8 mouse cellular contexts compared by ENCODE assay signal in genomic region chr1:93668791-93669548, GRCm38 (mm10). TPM values are rescaled to one million over a fixed set of nuclear protein-coding genes. Genes with fewer than 3 reads are reported as not detected.
DNase-seq lines count a peak whose midpoint lies in the region; ATAC-seq and TF ChIP-seq lines count a peak whose summit lies in the region.

No protein-coding gene starts in this region.

- peak overlapping the region; percentile 34 for H3K4me3 ChIP-seq in intestine, postnatal 0 days (ENCODE audit: low read depth, low read length)
- H3K4me3 ChIP-seq in midbrain, postnatal 0 days (ENCODE audit: low read depth, low read length) = peak overlapping the region; percentile 35

- peak overlapping the region; percentile 48 for H3K9ac ChIP-seq in intestine, postnatal 0 days (ENCODE audit: low read depth, low read length)
- H3K9ac ChIP-seq in midbrain, postnatal 0 days (replicated peaks; ENCODE audit: low read length, poor library complexity, severe bottlenecking) = peak overlapping the region; percentile 39; the same call in 1 of the 2 replicates

- peaks cover 16% of the 10 kb centered on the region for H3K4me1 ChIP-seq in intestine, postnatal 0 days (replicated peaks; ENCODE audit: control insufficient read depth, insufficient read depth, low read length)
- no peaks in the 10 kb centered on the region for H3K4me1 ChIP-seq in midbrain, postnatal 0 days (ENCODE audit: insufficient read depth, low read length)

- H3K27ac ChIP-seq in intestine, postnatal 0 days (ENCODE audit: low read depth, low read length) = peak overlapping the region; percentile 71; the same call in 1 of the 2 replicates
- H3K27ac ChIP-seq in midbrain, postnatal 0 days (ENCODE audit: low read depth, low read length) = peak overlapping the region; percentile 48; the same call in 1 of the 2 replicates

- no peaks in the 10 kb centered on the region for H3K27me3 ChIP-seq in intestine, postnatal 0 days (replicated peaks; ENCODE audit: control insufficient read depth, insufficient read depth, low read length)
- no peaks in the 10 kb centered on the region for H3K27me3 ChIP-seq in midbrain, postnatal 0 days (ENCODE audit: insufficient read depth, low read length)

- peak; percentile 66 for DNase-seq in layer of hippocampus, adult 11-12 months (ENCODE audit: low spot score)
- DNase-seq in layer of hippocampus, adult 8-10 months (ENCODE audit: low spot score in 2 of 2) = no peak
- DNase-seq in embryo, embryonic 9.5 days (ENCODE audit: extremely low spot score) = peak; percentile 83
- DNase-seq in heart, adult 11 months = peak; percentile 99
- DNase-seq in liver = peak; percentile 78
- peak; percentile 81 for DNase-seq in midbrain, postnatal 0 days (ENCODE audit: low spot score)
- DNase-seq in spleen, postnatal 10 days (ENCODE audit: low spot score in 2 of 2) = peak; percentile 31 to 78

- peak; percentile 83 for ATAC-seq in intestine, postnatal 0 days
- ATAC-seq in midbrain, postnatal 0 days (ENCODE audit: low FRiP score) = peak; percentile 88

- 10% methylated on average over 17 of the region's 17 CpGs for WGBS in intestine, postnatal 0 days
- 10% methylated on average over 17 of the region's 17 CpGs for WGBS in midbrain, postnatal 0 days

- no peaks in the 10 kb centered on the region for H3K36me3 ChIP-seq in intestine, postnatal 0 days (ENCODE audit: control insufficient read depth, insufficient read depth)
- no peaks in the 10 kb centered on the region for H3K36me3 ChIP-seq in midbrain, postnatal 0 days (ENCODE audit: insufficient read depth, low read length)

- no peaks in the 10 kb centered on the region for H3K9me3 ChIP-seq in intestine, postnatal 0 days (ENCODE audit: control insufficient read depth)
- no peaks in the 10 kb centered on the region for H3K9me3 ChIP-seq in midbrain, postnatal 0 days (ENCODE audit: low read length)

- H3K4me2 ChIP-seq in intestine, postnatal 0 days (replicated peaks; ENCODE audit: low read depth) = peak overlapping the region; percentile 76
- H3K4me2 ChIP-seq in midbrain, postnatal 0 days (ENCODE audit: low read depth, low read length, poor library complexity, severe bottlenecking) = peak overlapping the region; percentile 55

- peak; percentile 94 for TF ChIP-seq CTCF in intestine, postnatal 0 days (IDR thresholded peaks at IDR 0.05; ENCODE audit: low read depth)
- TF ChIP-seq CTCF in midbrain, postnatal 0 days (IDR thresholded peaks at IDR 0.05) = peak; percentile 76

RNA-seq across cellular contexts. Expression of gene Stk25, which starts 10.5 kb away (rescaled TPM):
- 100 to 1,000 TPM; 378 to 407 (median 393) TPM for total RNA-seq in layer of hippocampus, adult 8-10 months (2022)
- 116 and 121 TPM in 2 replicates for polyA plus RNA-seq in intestine, postnatal 0 days (2015; fragmentation: Nextera tagmentation; extraction: Ambion mirVana)
- total RNA-seq in midbrain, postnatal 0 days (2014; rRNA removed) = 301 and 335 TPM in 2 replicates
- 362 and 412 TPM in 2 replicates for polyA plus RNA-seq in midbrain, postnatal 0 days (2015; fragmentation: Nextera tagmentation; extraction: Ambion mirVana)

RNA-seq across cellular contexts. Expression of gene Bok, which starts 16.5 kb away (rescaled TPM):
- total RNA-seq in layer of hippocampus, adult 8-10 months (2022) = 10 to 100 TPM; 52.3 to 55.7 (median 52.8) TPM
- polyA plus RNA-seq in intestine, postnatal 0 days (2015; fragmentation: Nextera tagmentation; extraction: Ambion mirVana) = 54.4 and 57.2 TPM in 2 replicates
- 99.4 and 108 TPM in 2 replicates for total RNA-seq in midbrain, postnatal 0 days (2014; rRNA removed)
- 95.4 and 96.6 TPM in 2 replicates for polyA plus RNA-seq in midbrain, postnatal 0 days (2015; fragmentation: Nextera tagmentation; extraction: Ambion mirVana)

Comparison
In these comparisons a context has a peak if more than half of its experiments do, and no peak if none do; other contexts are left out.
1. DNase-seq: peak in layer of hippocampus, adult 11-12 months (single experiment), embryo, embryonic 9.5 days (single experiment), heart, adult 11 months (single experiment), liver (single experiment), midbrain, postnatal 0 days (single experiment) and spleen, postnatal 10 days (2 of 2); none in layer of hippocampus, adult 8-10 months (0 of 2).